Mouse (Mus musculus) neural tube, embryonic 11.5 days (tissue): ENCODE measurements around the gene Nlrc5. TPM values are rescaled to one million over a fixed set of nuclear protein-coding genes. Genes with fewer than 3 reads are reported as not detected.

ENCODE experiments used
- microRNA-seq: library from miRNA; unstranded; fragments of <30 nt; microRNA quantifications from one replicate; pipeline ENCODE4, GENCODE M21; 2016
- polyA plus RNA-seq: library from polyadenylated mRNA; unstranded; fragments of >200 nt; fragmentation: Nextera tagmentation; extraction: Ambion mirVana; gene quantifications from 2 replicates; pipeline ENCODE4 v1.2.1, GENCODE M21; 2014

The Nlrc5 gene
- polyA plus RNA-seq, 1 experiment from 2014 or later, result not detected

Small RNA genes lying within 50 kb of the gene (microRNA-seq; reads per million reads assigned to microRNA genes)
- gene Mir7072, result not detected

Other genes starting within 250 kb of the Nlrc5 start
- 118 and 121 TPM in 2 replicates for gene Nup93, start 219.8 kb upstream of the Nlrc5 start, polyA plus RNA-seq
- not detected in 2 replicates for gene Slc12a3, start 105.2 kb upstream of the Nlrc5 start, polyA plus RNA-seq
- 58.4 and 59.3 TPM in 2 replicates for gene Herpud1, start 47.9 kb upstream of the Nlrc5 start, polyA plus RNA-seq
- gene Cpne2, start 98.6 kb downstream of the Nlrc5 start, polyA plus RNA-seq, result 9.5 and 11.2 TPM in 2 replicates
- gene Rspry1, start 167.6 kb downstream of the Nlrc5 start, polyA plus RNA-seq, result 46.3 and 49.8 TPM in 2 replicates
- 95.9 and 101 TPM in 2 replicates for gene Fam192a, start 167.6 kb downstream of the Nlrc5 start, polyA plus RNA-seq
- 89.6 and 95.5 TPM in 2 replicates for gene Arl2bp, start 232.2 kb downstream of the Nlrc5 start, polyA plus RNA-seq